Comparison of ENCODE assay signal across 8 mouse cellular contexts in the genomic region with DNA sequence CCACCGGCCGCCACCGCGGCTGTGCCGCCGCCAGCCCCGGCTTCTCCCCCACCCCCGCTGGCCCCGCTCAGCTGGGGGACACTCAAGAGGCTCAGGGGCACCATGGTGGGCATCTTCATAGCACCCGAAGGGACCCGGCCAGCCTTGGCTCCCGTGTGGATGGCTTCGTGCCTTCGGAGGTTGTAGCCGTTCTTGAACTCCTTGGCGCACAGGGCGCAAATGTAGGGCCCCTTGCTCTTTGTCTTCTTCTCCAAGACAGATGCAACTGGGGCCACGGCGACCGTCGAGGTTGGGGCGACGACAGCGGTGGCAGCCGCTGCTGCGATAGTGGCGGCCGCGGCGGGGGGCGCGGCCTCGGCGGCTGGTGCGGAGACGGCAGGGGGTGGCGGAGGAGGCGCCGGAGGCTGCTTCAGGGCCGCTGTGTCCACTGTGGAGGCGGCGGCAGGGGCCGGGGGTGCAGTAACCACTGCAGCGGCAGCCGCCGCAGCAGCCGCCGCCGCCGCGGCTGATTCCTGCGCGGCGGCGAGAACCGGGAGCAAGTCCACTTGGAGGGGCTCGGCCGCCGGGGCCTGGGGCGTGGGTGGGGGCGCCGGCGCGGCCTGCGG. TPM values are rescaled to one million over a fixed set of nuclear protein-coding genes. Genes with fewer than 3 reads are reported as not detected.
DNase-seq lines count a peak whose midpoint lies in the region; ATAC-seq and TF ChIP-seq lines count a peak whose summit lies in the region.

No protein-coding gene starts in this region.

- peak overlapping the region; percentile 92 for H3K4me2 ChIP-seq in kidney, embryonic 15.5 days

- no peaks in the 10 kb centered on the region for H3K9me3 ChIP-seq in kidney, embryonic 15.5 days (replicated peaks)

- TF ChIP-seq CTCF in testis, adult 2 months (IDR thresholded peaks at IDR 0.05; ENCODE audit: control insufficient read depth, insufficient read depth, insufficient replicate concordance, low read depth, low read length) = no peak

- peak; percentile 69 for DNase-seq in ovary, postnatal 36 days (ENCODE audit: low spot score)
- no peak for DNase-seq in ovary, adult 18-20 months (ENCODE audit: low spot score)
- DNase-seq in adrenal gland, postnatal 14 days = peak; percentile 82
- peak; percentile 44 for DNase-seq in gastrocnemius, postnatal 25 days
- peak; percentile 69 to 77 for DNase-seq in lung, postnatal 4 days
- no peak for DNase-seq in right cerebral cortex, adult 18-20 months

- H3K27me3 ChIP-seq in kidney, embryonic 15.5 days = no peaks in the 10 kb centered on the region
- H3K27me3 ChIP-seq in testis, adult 2 months (ENCODE audit: control insufficient read depth, insufficient read depth, low read length) = no peaks in the 10 kb centered on the region

- no peak; the same call in 1 of the 2 replicates for ATAC-seq in kidney, embryonic 15.5 days (replicated peaks; ENCODE audit: low FRiP score)

- H3K36me3 ChIP-seq in kidney, embryonic 15.5 days = peaks cover 60% of the 10 kb centered on the region
- H3K36me3 ChIP-seq in testis, adult 2 months (ENCODE audit: control insufficient read depth, insufficient read depth, low read length) = no peaks in the 10 kb centered on the region; the same call in 1 of the 2 replicates

- under 1% methylated on average over 59 of the region's 65 CpGs for WGBS in kidney, embryonic 15.5 days

- peaks cover 57% of the 10 kb centered on the region for H3K4me1 ChIP-seq in kidney, embryonic 15.5 days
- H3K4me1 ChIP-seq in testis, adult 2 months (ENCODE audit: control insufficient read depth, insufficient read depth, low read length) = peaks cover 26% of the 10 kb centered on the region

- peak overlapping the region; percentile 77 for H3K4me3 ChIP-seq in kidney, embryonic 15.5 days (replicated peaks)
- peak overlapping the region; percentile 97 for H3K4me3 ChIP-seq in testis, adult 2 months (ENCODE audit: control insufficient read depth, low read depth, low read length)

- H3K27ac ChIP-seq in kidney, embryonic 15.5 days = peak overlapping the region; percentile 99
- peak overlapping the region; percentile 99 for H3K27ac ChIP-seq in testis, adult 2 months (ENCODE audit: control insufficient read depth, insufficient read depth, low read depth, low read length)

- H3K9ac ChIP-seq in kidney, embryonic 15.5 days = peak overlapping the region; percentile 97

- TF ChIP-seq POLR2A in testis, adult 2 months (IDR thresholded peaks at IDR 0.05; ENCODE audit: control insufficient read depth, low read depth, low read length) = no peak; the same call in 1 of the 2 replicates

RNA-seq across cellular contexts. Expression of a gene that starts 1.2 kb away (rescaled TPM):
- 133 and 142 TPM in 2 replicates for total RNA-seq in adrenal gland, postnatal 14 days (2021)
- 10 to 100 TPM; 64.0 to 66.1 TPM for total RNA-seq in gastrocnemius, postnatal 25 days (2021)
- polyA plus RNA-seq in kidney, embryonic 15.5 days (2015; fragmentation: Nextera tagmentation; extraction: Ambion mirVana) = 64.4 and 65.8 TPM in 2 replicates
- 59.1 and 59.6 TPM in 2 replicates for polyA plus RNA-seq in testis, adult 2 months (2012; rRNA removed)

RNA-seq across cellular contexts. Expression of a gene that starts 4.6 kb away (rescaled TPM):
- 3.5 and 4.6 TPM in 2 replicates for total RNA-seq in adrenal gland, postnatal 14 days (2021)
- total RNA-seq in gastrocnemius, postnatal 25 days (2021) = under 1 TPM; 0.77 to 0.86 TPM
- polyA plus RNA-seq in kidney, embryonic 15.5 days (2015; fragmentation: Nextera tagmentation; extraction: Ambion mirVana) = 5.4 and 7.2 TPM in 2 replicates
- polyA plus RNA-seq in testis, adult 2 months (2012; rRNA removed) = 2.7 and 3.4 TPM in 2 replicates

RNA-seq across cellular contexts. Expression of a gene that starts 4.8 kb away (rescaled TPM):
- total RNA-seq in adrenal gland, postnatal 14 days (2021) = 8.4 and 26.9 TPM in 2 replicates
- total RNA-seq in gastrocnemius, postnatal 25 days (2021) = 10 to 100 TPM; 15.9 to 17.5 TPM
- 52.6 and 61.2 TPM in 2 replicates for polyA plus RNA-seq in kidney, embryonic 15.5 days (2015; fragmentation: Nextera tagmentation; extraction: Ambion mirVana)
- polyA plus RNA-seq in testis, adult 2 months (2012; rRNA removed) = 13.5 and 16.2 TPM in 2 replicates

RNA-seq across cellular contexts. Expression of a gene that starts 8.5 kb away (rescaled TPM):
- total RNA-seq in adrenal gland, postnatal 14 days (2021) = 7.9 and 24.6 TPM in 2 replicates
- 1 to 10 TPM; 2.4 to 8.7 TPM for total RNA-seq in gastrocnemius, postnatal 25 days (2021)
- polyA plus RNA-seq in kidney, embryonic 15.5 days (2015; fragmentation: Nextera tagmentation; extraction: Ambion mirVana) = 44.8 and 59.5 TPM in 2 replicates
- 1.3 and 2.0 TPM in 2 replicates for polyA plus RNA-seq in testis, adult 2 months (2012; rRNA removed)

RNA-seq across cellular contexts. Expression of a gene that starts 9.4 kb away (rescaled TPM):
- 3.0 and 3.2 TPM in 2 replicates for total RNA-seq in adrenal gland, postnatal 14 days (2021)
- total RNA-seq in gastrocnemius, postnatal 25 days (2021) = not detected
- 0.45 TPM in 1 of 2 replicates, not detected in the other for polyA plus RNA-seq in kidney, embryonic 15.5 days (2015; fragmentation: Nextera tagmentation; extraction: Ambion mirVana)
- polyA plus RNA-seq in testis, adult 2 months (2012; rRNA removed) = 0.90 and 1.2 TPM in 2 replicates

Comparison
In these comparisons a context has a peak if more than half of its experiments do, and no peak if none do; other contexts are left out.
1. DNase-seq: peak in ovary, postnatal 36 days (single experiment), adrenal gland, postnatal 14 days (single experiment), gastrocnemius, postnatal 25 days (single experiment) and lung, postnatal 4 days (2 of 2); none in ovary, adult 18-20 months (single experiment) and right cerebral cortex, adult 18-20 months (single experiment).